Mouse (Mus musculus) cerebellum, adult 2 months (tissue): ENCODE measurements around the gene Trmt1l.

Experiments used
- CTCF ChIP-seq: fragments of 200-500 bp; IDR thresholded peaks from 2 replicates; pipeline ENCODE4 v1.5.1; 2011; ENCODE audit warnings: low read depth, mild to moderate bottlenecking, control low read depth, low read length, moderate library complexity, borderline replicate concordance; ENCODE audit not compliant: insufficient read depth
- POLR2A ChIP-seq: fragments of 200-500 bp; IDR thresholded peaks from 2 replicates; pipeline ENCODE4 v1.6.1; 2011; ENCODE audit warnings: low read length, control low read depth, borderline replicate concordance; ENCODE audit not compliant: insufficient read depth

DNA sequence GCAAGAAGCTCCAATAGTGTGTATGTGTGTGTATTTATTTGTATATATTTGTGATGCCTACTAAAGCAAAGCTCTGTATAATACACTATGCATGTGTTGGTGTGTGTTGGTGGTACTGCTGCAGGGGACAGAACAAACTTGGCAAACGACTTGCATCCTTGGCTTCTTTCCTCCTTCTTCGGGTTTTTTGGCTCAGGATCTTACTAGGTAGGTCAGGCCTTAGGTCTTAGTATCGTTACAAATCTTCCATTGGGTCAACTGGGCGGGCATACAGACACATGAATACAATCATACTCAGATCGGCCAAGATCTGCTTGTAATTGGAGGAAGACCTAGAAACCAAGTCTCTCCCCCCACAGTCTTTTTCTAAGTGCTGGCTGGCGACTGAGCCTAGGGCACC is 66.4 kb downstream of the Trmt1l start:
- no peak for TF ChIP-seq POLR2A
- TF ChIP-seq CTCF = no peak
